Mouse (Mus musculus): ENCODE measurements at regions not wholly inside any gene's neighbourhood (a gene's known extent, or its start where the extent isn't known, plus 50 kb on each side); places are given as distances from the start of the nearest gene placed in this dataset.

DNA sequence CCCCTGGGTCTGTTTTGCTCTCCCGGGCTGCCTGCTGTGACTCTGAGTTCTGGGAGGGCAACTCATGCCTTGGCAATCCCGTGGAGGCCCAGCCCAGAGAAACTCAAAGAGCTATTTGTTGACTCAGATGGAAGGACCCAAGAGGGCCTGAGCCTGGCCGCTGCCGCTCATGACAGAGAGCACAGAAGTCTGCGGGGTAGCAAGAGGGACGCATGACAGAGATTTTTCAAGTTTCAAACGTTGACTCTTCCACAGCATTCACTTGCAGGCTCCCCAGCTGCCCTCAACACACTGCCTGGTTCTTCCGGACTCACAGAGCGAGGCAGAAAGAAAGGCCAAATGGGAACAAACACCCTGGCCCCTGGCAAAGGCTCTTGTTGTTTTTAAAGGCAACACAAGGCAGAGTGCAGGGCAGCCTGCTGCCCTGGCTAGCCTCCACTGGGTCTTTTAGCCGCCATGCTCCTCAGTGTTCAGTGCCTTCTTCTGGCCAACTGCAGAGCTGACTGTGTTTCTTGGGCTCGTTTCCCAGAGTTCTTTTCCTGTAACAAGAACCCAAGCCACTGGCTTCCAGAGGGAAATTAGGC lies 146.2 kb downstream of the Fam43a start:
- TF ChIP-seq CTCF (IDR thresholded peaks at IDR 0.05; ENCODE audit: low read depth, low read length): no peak
- no peak for TF ChIP-seq POLR2A (IDR thresholded peaks at IDR 0.05; ENCODE audit: borderline replicate concordance, low read depth, low read length)

All from bone marrow macrophage, adult 2 months (primary cell).